In the genomic region with DNA sequence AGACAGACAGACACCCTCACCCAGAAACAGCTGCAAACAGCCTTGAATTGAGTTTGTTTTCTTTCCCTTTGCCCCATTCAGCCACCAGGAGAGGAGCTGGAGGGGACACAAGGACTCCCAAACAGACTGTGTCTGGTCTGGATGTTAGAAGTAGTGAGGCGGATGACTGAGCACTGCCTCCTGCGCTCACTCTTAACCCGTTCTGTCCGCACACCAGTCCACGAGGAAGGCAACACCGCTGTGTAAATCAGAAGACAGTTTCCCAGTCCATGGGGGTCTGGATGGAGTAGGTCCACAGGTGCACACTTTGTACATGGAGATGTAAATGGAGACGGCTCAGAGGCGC, we compare ENCODE assay signal across 17 mouse cellular contexts. TPM values are rescaled to one million over a fixed set of nuclear protein-coding genes. Genes with fewer than 3 reads are reported as not detected.
DNase-seq lines count a peak whose midpoint lies in the region; ATAC-seq and TF ChIP-seq lines count a peak whose summit lies in the region.
"Had no signal": no experiment of that assay in that cellular context is flagged by ENCODE, and none has a peak within 500 bp of the region (broad histone marks: within the 10 kb centered on the region; RNA-seq: fewer than 3 reads in every experiment).

No protein-coding gene starts in this region.

- no peaks in the 10 kb centered on the region for H3K36me3 ChIP-seq in kidney, embryonic 14.5 days (ENCODE audit: control insufficient read depth, insufficient read depth, low read length)
- H3K36me3 ChIP-seq in forebrain, embryonic 11.5 days (ENCODE audit: control insufficient read depth, insufficient read depth, low read length): no peaks in the 10 kb centered on the region
- no peaks in the 10 kb centered on the region for H3K36me3 ChIP-seq in hindbrain, embryonic 14.5 days (replicated peaks; ENCODE audit: control insufficient read depth, insufficient read depth)
- H3K36me3 ChIP-seq in midbrain, postnatal 0 days (ENCODE audit: insufficient read depth, low read length): no peaks in the 10 kb centered on the region

- 0 out of 2 replicates have a peak, but pooled peaks cover 6% of the 10 kb centered on the region for H3K4me1 ChIP-seq in kidney, embryonic 14.5 days (ENCODE audit: control insufficient read depth, insufficient read depth, low read length)
- peaks cover 15% of the 10 kb centered on the region for H3K4me1 ChIP-seq in forebrain, embryonic 11.5 days (replicated peaks; ENCODE audit: control insufficient read depth, insufficient read depth, low read length)
- peaks cover 16% of the 10 kb centered on the region for H3K4me1 ChIP-seq in hindbrain, embryonic 14.5 days (replicated peaks; ENCODE audit: control insufficient read depth, insufficient read depth, low read length)
- peaks cover 7% of the 10 kb centered on the region; the same call in 1 of the 2 replicates for H3K4me1 ChIP-seq in midbrain, postnatal 0 days (ENCODE audit: insufficient read depth, low read length)

- H3K9ac ChIP-seq in kidney, embryonic 14.5 days (ENCODE audit: low read depth, low read length): no peak overlapping the region
- no peak overlapping the region; the same call in 1 of the 2 replicates for H3K9ac ChIP-seq in forebrain, embryonic 11.5 days (ENCODE audit: low read length)
- no peak overlapping the region for H3K9ac ChIP-seq in hindbrain, embryonic 14.5 days
- 0 out of 2 replicates have a peak overlapping the region, but pooled peaks have one; percentile 24 for H3K9ac ChIP-seq in midbrain, postnatal 0 days (replicated peaks; ENCODE audit: low read length, poor library complexity, severe bottlenecking)

- no peaks in the 10 kb centered on the region for H3K27me3 ChIP-seq in kidney, embryonic 14.5 days (ENCODE audit: control insufficient read depth, insufficient read depth, low read length)
- peaks cover 3% of the 10 kb centered on the region; the same call in 1 of the 2 replicates for H3K27me3 ChIP-seq in forebrain, embryonic 11.5 days (ENCODE audit: control insufficient read depth, insufficient read depth, low read length)
- H3K27me3 ChIP-seq in hindbrain, embryonic 14.5 days (ENCODE audit: control insufficient read depth, insufficient read depth, low read length): peaks cover 23% of the 10 kb centered on the region
- H3K27me3 ChIP-seq in midbrain, postnatal 0 days (ENCODE audit: insufficient read depth, low read length): peaks cover 23% of the 10 kb centered on the region

- 4% methylated on average over 8 of the region's 8 CpGs for WGBS in kidney, embryonic 14.5 days
- 4% methylated on average over 8 of the region's 8 CpGs for WGBS in forebrain, embryonic 11.5 days
- 2% methylated on average over 8 of the region's 8 CpGs for WGBS in hindbrain, embryonic 14.5 days
- 8% methylated on average over 8 of the region's 8 CpGs for WGBS in midbrain, postnatal 0 days

- no peak overlapping the region for H3K27ac ChIP-seq in kidney, embryonic 14.5 days (ENCODE audit: low read depth, low read length)
- no peak overlapping the region for H3K27ac ChIP-seq in forebrain, embryonic 11.5 days (ENCODE audit: low read depth, low read length)
- peak overlapping the region; percentile 16 for H3K27ac ChIP-seq in hindbrain, embryonic 14.5 days
- H3K27ac ChIP-seq in midbrain, postnatal 0 days (ENCODE audit: low read depth, low read length): peak overlapping the region; percentile 55
- H3K27ac ChIP-seq: macrophage had no signal

- H3K9me3 ChIP-seq in kidney, embryonic 14.5 days (ENCODE audit: control insufficient read depth, low read length): no peaks in the 10 kb centered on the region
- H3K9me3 ChIP-seq in forebrain, embryonic 11.5 days (ENCODE audit: control insufficient read depth, low read length): no peaks in the 10 kb centered on the region
- no peaks in the 10 kb centered on the region for H3K9me3 ChIP-seq in hindbrain, embryonic 14.5 days (ENCODE audit: control insufficient read depth, low read length)
- H3K9me3 ChIP-seq in midbrain, postnatal 0 days (ENCODE audit: low read length): no peaks in the 10 kb centered on the region

- peak; percentile 71; the same call in 1 of the 2 replicates for ATAC-seq in kidney, embryonic 14.5 days (ENCODE audit: low FRiP score, low TSS enrichment)
- peak; percentile 18; the same call in 1 of the 2 replicates for ATAC-seq in forebrain, embryonic 11.5 days (replicated peaks; ENCODE audit: low FRiP score)
- ATAC-seq in hindbrain, embryonic 14.5 days (ENCODE audit: low FRiP score): peak; percentile 71; the same call in 1 of the 2 replicates
- ATAC-seq in midbrain, postnatal 0 days (ENCODE audit: low FRiP score): peak; percentile 77

- peak; percentile 39 for TF ChIP-seq CTCF in midbrain, postnatal 0 days (IDR thresholded peaks at IDR 0.05)

- DNase-seq in kidney, postnatal 14 days: no peak
- DNase-seq in forebrain, embryonic 11.5 days (ENCODE audit: low spot score): no peak
- no peak for DNase-seq in hindbrain, embryonic 14.5 days (ENCODE audit: low spot score)
- DNase-seq in midbrain, postnatal 0 days (ENCODE audit: low spot score): peak; percentile 47
- no peak for DNase-seq in Muller cell, postnatal 12 days (ENCODE audit: inconsistent ontology term)
- no peak for DNase-seq in adrenal gland, adult 18-20 months (ENCODE audit: low spot score in 2 of 2)
- no peak for DNase-seq in ovary, adult 18-20 months (ENCODE audit: low spot score)
- DNase-seq: cerebellum, adult 8-10 months; heart, adult 18-20 months; kidney, adult 11 months; right cerebral cortex, adult 18-20 months had no signal

- no peak overlapping the region for H3K4me3 ChIP-seq in kidney, embryonic 14.5 days (ENCODE audit: low read length)
- H3K4me3 ChIP-seq in forebrain, embryonic 11.5 days (ENCODE audit: low read depth, low read length): no peak overlapping the region
- no peak overlapping the region for H3K4me3 ChIP-seq in hindbrain, embryonic 14.5 days (replicated peaks; ENCODE audit: low read length)
- H3K4me3 ChIP-seq in midbrain, postnatal 0 days (ENCODE audit: low read depth, low read length): no peak overlapping the region
- H3K4me3 ChIP-seq: myocyte had no signal

- peak overlapping the region; percentile 15; the same call in 1 of the 2 replicates for H3K4me2 ChIP-seq in kidney, embryonic 14.5 days (replicated peaks; ENCODE audit: low read depth, low read length)
- peak overlapping the region; percentile 40; the same call in 1 of the 2 replicates for H3K4me2 ChIP-seq in forebrain, embryonic 11.5 days (ENCODE audit: low read depth, low read length, severe bottlenecking)
- peak overlapping the region; percentile 40 for H3K4me2 ChIP-seq in hindbrain, embryonic 14.5 days (replicated peaks)
- H3K4me2 ChIP-seq in midbrain, postnatal 0 days (ENCODE audit: low read depth, low read length, poor library complexity, severe bottlenecking): 0 out of 2 replicates have a peak overlapping the region, but pooled peaks have one; percentile 6

RNA-seq across cellular contexts. Expression of gene Slc6a11, which starts 43.0 kb away (rescaled TPM):
- polyA plus RNA-seq in kidney, embryonic 14.5 days (2014; fragmentation: Nextera tagmentation; extraction: Ambion mirVana): 0.11 TPM in 2 replicates
- polyA plus RNA-seq in forebrain, embryonic 11.5 days (2014; fragmentation: Nextera tagmentation; extraction: Ambion mirVana): 0.80 and 0.92 TPM in 2 replicates
- polyA plus RNA-seq in hindbrain, embryonic 14.5 days (2014; fragmentation: Nextera tagmentation; extraction: Ambion mirVana): 64.0 and 78.9 TPM in 2 replicates
- 162 and 233 TPM in 2 replicates for total RNA-seq in midbrain, postnatal 0 days (2014; rRNA removed)
- polyA plus RNA-seq in midbrain, postnatal 0 days (2015; fragmentation: Nextera tagmentation; extraction: Ambion mirVana): 109 and 115 TPM in 2 replicates
- under 1 TPM in 1 of 2 experiments, not detected in 1; 0.13 TPM for total RNA-seq in adrenal gland, adult 18-20 months (2021)
- total RNA-seq: heart, adult 18-20 months had no signal
- polyA plus RNA-seq: heart, postnatal 0 days; liver, embryonic 16.5 days; macrophage; myocyte; spleen, adult 2 months had no signal

Comparison
In these comparisons a context has a peak if more than half of its experiments do, and no peak if none do; other contexts are left out.
1. ATAC-seq: peak in every context shown above with its lines; median percentile 77 in midbrain, postnatal 0 days; 71 in kidney, embryonic 14.5 days; 71 in hindbrain, embryonic 14.5 days; 18 in forebrain, embryonic 11.5 days.
2. H3K27ac ChIP-seq: peak in hindbrain, embryonic 14.5 days (single experiment) and midbrain, postnatal 0 days (single experiment); none in kidney, embryonic 14.5 days (single experiment) and forebrain, embryonic 11.5 days (single experiment).
3. RNA of gene Slc6a11, which starts 43.0 kb away (polyA plus RNA-seq): 109 to 115 TPM in midbrain, postnatal 0 days and 64.0 to 78.9 TPM in hindbrain, embryonic 14.5 days; 0.80 to 0.92 TPM in forebrain, embryonic 11.5 days and 0.11 TPM in kidney, embryonic 14.5 days; every median in the first group is over 10 times any median in the second.
4. Peak in every context shown above with its lines, with median percentiles within 50 percentile points of each other: H3K4me2 ChIP-seq.